Mouse (Mus musculus) kidney, postnatal 10 days (tissue): Measurements from ENCODE around the gene Card11.

Source experiments
- DNase-seq: peaks from one replicate; pipeline ENCODE4 v3.0.0; 2021; ENCODE audit warnings: mixed read lengths

Card11 gene

DNA sequence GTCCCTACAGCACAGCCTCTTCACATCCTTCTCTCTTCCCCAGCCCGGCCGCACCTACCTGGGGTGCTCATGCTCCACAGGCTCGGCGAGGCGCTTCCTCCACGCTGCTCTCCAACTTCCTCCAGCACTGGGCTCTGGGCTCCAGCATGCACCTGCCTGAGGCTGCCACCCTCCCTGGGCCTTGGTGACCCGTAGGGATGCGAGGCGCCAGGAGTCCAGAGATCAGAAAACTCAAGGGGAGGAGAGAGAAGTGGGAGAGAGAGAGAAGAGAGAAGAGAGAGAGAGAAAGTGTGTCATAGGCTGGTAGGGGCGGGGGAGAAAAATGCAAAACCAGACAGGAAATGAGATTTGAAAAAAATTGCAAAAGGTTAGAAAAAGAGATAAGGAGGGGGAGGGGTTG is at the start of gene Card11:
TSS of gene Card11 (minus strand) at position 234 of the 400 bp plus-strand sequence.
- DNase-seq: no peak

DNA sequence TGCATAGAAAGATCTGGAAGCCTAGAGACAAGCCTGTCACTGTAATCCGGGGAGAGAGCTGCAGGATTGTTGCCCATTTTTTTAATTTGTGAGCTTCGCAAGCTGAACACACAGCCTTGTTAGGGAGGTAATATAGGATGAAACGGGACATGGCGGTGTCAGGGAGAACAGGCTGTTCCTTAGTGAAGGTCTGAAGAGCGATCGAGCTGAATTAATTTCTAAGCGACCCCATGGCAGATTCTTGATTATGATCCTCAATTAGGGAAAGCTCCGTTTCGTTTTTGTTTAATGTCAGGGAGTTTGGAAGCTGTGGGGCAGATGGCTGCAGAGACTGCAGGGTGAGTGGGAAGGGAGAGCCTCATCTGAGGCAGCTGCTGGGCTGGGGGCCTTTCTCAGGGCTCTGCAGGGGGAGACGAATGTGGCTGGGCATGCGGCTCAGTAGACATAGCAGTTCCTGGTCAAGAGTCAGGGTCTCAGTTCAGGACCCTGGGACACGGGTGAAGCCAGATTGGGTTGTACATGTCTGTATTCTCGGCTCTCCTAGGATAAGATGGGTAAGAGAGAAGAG is 47.4 kb upstream of the Card11 start:
- no peak for DNase-seq

DNA sequence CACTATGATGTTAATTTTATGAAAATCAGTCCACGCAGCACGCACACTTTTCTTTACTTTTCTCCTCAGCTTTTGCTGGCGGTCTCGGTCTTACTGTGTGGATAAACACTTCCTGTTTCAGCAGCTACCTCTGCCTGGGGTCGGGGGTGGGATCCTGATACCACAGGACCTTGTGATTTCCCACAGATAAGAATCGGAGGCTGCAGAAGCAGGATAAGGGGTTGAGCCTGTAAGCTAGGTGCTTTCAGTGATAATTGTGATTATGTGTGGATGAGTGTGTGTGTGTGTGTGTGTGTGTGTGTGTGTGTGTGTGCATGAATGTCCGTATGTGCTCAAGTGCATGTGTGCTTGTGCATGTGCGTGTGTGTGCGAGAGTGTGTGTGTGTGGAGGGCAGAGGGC is 44.6 kb upstream of the Card11 start:
- DNase-seq: no peak

DNA sequence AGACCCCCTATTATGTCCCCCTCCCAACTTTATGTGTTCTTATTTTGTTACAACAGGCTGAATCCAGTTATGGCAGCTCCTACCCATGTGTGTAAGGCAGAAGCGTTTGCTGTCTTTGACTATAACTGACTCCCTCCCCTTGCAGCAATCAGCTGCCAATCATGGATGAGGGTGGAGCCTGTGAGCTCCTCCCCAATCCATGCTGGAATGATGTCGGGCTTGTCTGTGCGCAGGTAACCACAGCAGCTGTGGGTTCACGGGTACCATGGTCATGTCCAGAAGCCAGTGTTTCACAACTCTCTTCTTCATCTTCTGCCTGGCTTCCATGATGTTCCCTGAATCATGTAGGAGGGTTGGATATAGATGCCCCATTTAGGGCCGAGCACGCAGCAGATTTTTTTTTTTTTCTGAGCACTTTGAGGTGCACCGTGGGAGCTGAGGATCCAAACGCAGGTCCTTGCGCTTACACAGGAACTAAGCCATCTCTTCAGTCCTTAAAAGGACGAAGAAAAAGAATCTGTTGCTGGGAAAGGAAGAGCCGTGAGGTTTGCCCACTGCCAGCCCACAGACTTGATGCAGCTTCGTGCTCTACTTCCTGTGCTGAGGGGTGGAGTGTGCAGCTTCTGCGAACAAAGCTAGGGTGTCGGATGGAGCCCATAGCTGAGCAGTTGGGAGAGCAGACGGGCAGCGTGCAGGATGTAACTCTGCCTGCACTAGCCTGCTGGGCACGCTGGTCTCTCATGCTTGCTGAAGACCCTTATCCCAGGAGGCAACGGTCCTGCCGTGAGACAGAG is 43.5 kb upstream of the Card11 start:
- peak; percentile 9 for DNase-seq

DNA sequence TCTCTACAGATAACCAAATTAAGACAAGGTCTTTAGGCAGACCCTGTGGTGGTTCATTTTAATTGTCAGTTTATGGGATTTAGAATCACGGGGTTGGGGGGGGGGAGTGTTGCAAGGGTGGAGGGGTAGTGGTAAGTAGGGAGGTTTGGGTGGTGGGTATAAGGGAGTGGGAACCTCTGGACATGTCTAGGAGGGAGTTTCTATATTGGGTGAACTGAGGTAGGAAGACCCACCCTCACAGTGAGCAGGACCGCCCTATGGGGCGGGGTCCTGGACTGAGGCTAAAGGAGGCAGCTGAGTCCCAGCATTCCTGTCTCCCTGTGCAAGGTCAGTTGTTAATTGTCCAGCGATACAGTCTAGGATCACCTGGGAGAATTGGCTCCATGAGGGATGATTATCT is 42.0 kb upstream of the Card11 start:
- DNase-seq: no peak

DNA sequence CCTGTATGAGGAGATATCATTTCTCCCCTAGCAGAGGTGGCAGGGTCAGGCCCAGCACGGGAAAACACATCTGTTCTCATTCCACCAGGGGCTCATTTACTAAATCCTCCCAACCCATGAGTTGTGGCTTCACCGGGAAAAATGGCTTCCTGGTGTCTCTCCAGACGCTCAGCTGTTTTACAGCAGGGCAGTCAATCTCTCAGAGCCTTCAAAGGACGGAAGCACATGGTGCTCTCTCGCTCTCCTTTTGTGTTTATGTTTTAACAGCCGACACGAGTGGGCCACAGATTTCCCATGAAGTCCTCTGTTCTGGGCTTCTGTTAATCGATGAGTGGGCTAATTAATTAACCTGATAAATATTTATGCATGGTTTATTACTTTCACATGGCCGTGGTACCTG is 40.5 kb upstream of the Card11 start:
- no peak for DNase-seq

DNA sequence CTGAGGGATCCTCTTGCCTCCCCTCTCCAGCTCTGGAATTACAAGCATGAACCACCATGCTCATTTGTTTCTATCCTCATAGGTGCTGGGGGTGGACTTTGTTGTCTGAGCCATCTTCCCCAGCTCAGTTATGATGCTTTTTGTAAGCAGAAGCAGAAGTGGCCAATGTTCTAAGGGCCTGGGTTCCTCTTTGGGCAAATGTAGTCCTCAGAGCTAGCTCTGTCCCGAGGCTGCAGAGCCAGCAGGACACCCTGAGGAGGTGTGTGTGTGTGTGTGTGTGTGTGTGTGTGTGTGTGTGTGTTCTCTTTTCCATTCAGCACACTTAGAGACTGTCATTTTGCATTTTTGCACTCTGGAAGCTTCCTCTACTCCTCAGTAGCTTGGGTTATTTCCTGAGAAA is 38.0 kb upstream of the Card11 start:
- no peak for DNase-seq

DNA sequence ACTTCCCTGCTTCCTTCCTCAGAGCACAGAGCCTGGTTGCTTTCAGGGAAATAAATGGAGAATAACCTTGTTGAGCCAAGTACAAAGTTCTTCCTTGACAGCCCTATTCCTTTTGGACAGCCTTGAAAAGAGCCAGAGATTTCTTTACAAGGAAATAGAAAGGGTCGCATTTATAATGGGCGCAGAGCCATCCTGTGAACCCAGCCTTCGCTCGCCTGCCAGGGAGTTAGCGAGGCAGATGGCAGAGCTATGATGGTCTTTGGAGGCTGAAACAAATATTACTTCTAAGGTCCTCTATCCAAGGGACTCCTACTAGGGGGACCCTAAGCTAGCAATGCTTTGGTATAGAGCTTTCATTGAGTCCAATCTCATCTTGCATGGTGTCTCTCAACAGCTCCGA is 35.0 kb upstream of the Card11 start:
- DNase-seq: no peak

DNA sequence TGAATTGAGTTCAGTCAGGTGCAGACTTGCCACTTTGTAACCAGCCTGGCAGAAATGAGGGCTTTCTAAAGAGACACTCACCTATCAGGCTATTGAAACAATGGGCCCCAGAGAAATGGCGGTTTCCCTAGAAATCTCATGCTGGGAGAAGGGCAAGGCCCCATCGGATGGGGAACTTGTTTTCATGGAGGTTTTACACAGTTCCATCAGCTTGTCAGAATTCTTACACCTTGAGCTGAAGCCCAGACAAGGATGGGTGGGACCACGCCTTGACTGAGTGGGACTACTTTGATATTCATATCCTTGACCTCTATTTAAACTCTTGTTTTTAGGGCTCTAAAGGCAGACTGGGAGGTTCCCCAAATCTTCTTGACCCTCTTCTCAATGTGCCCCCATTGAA is 33.9 kb upstream of the Card11 start:
- DNase-seq: no peak

DNA sequence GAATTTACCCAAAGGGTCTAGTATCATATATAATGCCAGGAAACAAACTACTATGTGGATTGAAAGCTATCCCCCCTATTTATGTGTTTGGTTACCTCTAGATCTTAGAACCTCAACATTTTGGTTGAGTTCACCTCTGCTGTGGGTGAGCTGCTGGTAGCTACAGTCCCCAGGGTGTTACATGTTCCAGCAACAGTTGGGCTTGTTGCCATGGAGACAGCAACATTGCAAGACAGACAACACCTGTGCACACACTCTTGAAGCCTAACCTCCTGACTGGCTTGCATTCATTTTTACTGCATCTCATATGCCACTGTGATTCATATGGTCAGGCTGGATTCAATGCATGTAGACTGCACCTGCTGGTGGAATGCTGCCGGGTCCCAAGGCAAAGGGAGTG is 32.6 kb upstream of the Card11 start:
- no peak for DNase-seq

DNA sequence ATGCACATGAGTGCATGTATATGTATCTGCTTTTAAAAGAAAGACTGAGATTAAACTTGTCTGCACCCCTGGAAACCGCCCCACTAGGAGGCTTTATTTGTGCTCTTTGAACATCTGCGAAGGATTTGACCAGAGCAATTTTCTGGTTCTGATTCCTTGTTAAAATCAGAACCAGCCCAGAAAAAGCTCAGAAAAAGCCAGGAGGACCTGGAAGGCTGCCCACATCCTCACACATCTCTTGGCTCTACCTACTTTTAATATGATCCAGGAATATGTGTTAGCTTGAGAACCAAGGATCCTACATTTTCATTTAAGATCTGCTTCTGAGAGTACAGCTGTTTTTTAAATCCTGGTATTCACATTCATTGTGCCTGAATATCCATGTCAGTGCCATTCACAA is 29.0 kb upstream of the Card11 start:
- no peak for DNase-seq

DNA sequence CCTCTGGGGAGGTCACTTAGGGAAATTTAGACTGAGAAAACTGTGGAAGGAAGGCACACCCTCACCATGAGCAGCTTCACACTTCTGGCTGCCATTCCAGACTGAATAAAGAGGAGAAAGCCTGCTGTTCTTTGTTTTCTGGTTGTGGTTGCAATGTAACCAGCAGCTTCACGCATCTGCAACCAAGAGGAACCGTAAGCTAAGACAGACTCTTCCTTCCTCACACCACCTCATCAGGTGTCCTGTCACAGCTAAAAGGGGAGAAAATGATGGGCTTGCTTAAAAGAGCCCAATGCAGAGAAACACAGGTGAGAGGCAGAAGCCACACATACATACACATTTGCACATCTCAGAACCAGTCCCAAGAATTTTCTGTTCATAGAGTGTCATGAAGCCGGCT is 25.3 kb upstream of the Card11 start:
- DNase-seq: no peak

DNA sequence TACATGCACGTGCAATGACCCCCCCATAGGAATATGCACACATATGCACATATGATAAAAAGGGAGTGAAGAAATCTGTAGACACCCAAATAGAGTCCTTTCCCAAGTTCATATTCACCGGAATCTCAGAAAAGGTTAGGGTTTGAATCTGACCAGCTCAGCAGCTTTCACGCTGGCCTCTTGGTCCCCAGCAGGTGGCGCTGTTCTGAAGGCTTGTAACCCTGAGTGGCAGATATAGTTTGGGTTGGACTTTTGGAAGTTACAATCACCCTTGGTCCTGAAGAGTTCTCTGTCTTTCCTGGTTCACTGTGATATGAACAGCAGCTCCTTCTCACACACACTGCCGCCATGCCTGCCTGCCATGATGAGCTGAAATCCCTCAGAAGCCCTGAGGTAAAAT is 24.1 kb upstream of the Card11 start:
- peak; percentile 23 for DNase-seq

DNA sequence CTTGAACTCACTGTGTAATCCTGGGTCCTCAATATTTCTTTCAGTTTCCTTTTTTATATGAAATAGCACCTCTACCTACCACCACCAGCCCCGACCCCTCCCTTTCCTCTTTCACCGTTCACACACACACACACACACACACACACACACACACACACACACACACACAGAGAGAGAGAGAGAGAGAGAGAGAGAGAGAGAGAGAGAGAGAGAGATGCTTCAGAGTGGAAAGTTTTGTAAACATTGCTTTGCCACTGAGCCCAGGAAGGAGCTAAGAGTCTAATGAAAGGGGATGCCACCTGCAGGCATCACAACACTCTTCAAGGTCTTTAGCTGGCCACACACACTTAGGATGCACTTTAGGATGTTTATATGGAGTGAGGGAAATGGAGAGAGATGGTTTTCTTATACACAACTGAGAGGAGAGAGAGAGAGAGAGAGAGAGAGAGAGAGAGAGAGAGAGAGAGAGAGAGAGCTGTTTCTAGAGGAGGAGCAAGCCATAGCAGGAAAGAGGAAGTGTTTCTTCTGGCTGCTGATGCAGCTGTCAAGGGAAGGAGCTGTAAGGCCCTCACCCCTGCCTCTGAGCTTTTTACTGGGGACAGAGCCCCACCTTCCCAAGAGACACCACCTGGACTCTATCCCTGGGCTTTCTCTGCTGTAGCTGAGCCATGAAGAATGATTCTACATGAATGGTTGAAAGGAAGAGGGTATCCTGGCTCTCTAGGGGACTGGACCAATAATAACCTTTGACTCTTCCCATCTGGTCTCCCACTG is 17.7 kb upstream of the Card11 start:
- DNase-seq: no peak

DNA sequence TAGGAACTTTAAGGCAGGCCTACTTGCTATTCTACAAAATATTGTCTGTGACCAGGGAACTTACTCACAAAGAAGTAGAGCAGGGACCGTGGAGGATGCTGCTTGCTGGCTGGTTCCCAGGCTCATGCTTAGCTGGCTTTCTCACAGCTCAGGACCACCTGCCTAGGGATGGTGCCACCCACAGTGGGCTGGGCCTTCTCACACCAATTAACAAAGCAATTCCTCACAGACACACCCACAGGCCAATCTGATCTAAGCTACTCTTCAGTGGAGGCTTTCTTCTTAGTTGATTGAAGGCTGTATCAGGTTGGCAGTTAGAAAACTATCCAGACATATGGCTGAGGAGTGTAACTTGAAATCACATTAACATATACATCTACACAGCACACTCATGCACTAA is 15.7 kb upstream of the Card11 start:
- DNase-seq: no peak

DNA sequence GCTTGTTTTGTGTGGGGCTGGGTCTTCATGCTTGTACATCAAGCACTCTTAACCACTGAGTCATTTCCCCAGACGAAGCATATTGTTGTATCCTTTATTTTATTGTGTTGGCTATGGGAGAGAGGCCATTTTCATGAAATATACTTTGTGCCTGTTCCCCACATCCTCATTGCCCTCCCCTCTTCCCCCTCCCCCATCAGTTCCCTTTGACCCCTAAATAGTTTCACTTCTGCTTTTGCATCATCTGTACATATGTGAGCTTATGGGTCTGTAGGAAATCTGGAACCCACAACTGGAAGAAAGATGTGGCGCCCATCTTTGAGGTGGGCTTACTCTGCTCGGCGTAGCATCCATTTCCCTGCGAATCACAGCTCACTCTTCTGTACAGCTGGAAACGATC is 13.8 kb upstream of the Card11 start:
- DNase-seq: no peak

DNA sequence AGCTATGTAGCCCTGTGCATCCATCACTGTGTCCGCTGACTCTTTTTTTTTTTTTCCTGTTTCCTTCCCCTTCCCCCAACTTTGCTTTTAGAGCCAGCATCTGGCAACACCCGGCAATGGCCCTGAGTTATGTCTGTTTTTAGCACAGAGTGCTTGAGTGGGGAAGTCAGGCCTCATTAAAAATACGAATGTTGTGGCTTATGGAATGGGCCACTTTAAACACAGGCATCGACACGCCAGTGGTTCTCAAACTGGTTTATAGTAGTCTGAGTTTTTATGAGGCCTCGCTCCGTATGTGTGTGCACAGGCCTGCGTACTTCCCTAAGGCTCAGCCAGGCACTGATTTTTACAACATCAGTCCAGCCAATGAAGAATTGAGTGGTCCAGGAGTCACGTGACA is 13.1 kb upstream of the Card11 start:
- peak; percentile 22 for DNase-seq

DNA sequence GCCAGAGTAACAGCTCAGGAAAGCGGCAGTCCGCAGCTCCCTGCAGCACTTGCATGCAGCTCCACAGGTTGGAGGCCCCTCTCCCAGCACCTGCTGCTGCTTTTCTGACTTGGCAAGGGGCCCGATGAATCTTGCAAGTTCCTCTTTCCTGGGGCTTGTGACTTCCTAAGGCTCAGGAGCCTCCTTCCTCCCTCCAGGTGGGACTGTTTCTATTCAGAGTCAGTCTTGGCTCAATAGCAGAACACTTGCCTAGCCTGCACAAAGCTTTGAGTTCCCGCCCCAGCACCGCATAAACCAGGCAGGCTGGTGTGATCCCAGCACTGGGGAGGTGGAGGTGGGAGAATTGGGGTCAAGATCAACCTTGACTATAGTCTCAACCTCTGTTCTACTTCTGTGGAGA is 5.1 kb upstream of the Card11 start:
- DNase-seq: no peak

DNA sequence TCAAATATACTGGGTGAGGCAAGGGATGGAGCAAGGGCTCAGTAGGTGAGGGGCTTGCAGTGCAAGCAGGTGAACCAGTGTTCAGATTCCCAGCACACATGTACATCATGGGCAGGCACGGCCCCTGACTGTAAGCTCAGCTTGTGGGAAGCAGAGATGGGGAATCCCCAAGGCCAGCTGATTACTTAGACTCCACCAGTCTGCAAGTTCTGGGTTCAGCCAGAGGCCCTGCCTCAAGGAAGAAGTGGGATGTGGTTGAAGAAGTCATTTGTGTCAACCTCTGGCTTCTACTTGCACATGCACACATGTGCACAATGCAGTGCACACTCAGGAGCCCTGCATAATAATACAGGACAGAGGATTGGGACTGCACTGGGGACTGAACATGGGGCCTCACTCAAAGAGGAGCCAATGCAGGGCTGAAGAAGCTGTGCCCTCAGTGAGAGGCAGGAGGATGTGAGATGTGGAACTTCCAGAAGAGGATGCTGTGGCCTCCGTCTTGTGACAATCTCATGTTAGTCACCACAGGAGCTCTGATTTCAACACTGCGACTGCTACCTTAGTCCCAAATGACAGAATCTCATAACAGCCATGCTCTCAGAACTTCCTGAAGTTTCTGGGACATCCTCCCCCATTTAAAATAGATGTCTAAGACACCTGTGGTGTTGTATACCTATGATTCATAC is 3.8 kb upstream of the Card11 start:
- no peak for DNase-seq

DNA sequence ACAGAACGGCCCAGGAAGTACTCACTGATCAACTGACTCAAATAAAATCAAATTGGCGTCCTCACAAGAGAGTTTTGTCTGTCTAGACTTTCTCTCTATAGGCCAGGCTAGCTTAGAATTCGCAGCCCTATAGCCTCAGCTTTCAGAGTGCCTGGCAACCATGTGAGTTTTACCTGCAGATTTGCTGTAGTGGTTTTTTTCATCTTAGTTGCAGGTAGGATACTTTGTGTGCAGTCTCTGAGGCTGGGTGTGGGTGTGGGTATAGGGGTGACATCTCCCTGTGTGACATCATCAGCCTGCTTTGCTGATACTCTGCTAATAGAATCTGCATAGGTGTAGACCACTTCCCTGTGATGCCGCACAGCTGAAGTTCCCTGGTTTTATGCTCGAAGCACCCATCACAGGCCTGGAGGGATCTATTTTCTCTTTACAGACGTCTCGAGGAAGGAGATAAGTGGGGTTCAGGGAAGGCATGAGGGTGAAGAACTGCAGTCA is 1.2 kb downstream of the Card11 start:
- DNase-seq: no peak

DNA sequence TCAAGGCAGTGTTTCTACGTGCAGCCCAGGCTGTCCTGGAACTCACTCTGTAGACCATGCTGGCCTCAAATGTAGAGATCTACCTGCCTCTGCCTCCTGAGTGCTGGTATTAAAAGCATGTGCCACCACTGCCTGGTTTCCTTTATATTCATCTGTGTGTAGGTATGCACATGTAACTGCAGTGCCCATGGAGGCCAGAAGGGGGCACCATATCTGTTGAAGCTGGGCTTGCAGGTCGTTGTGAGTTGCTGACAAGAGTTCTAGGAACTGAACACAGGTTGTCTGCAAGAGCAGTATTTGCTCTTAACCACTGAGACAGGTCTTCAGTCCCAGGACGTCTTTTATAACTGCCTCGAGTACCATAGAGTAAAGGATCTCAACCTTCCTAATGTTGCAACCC is 2.6 kb downstream of the Card11 start:
- DNase-seq: peak; percentile 19

DNA sequence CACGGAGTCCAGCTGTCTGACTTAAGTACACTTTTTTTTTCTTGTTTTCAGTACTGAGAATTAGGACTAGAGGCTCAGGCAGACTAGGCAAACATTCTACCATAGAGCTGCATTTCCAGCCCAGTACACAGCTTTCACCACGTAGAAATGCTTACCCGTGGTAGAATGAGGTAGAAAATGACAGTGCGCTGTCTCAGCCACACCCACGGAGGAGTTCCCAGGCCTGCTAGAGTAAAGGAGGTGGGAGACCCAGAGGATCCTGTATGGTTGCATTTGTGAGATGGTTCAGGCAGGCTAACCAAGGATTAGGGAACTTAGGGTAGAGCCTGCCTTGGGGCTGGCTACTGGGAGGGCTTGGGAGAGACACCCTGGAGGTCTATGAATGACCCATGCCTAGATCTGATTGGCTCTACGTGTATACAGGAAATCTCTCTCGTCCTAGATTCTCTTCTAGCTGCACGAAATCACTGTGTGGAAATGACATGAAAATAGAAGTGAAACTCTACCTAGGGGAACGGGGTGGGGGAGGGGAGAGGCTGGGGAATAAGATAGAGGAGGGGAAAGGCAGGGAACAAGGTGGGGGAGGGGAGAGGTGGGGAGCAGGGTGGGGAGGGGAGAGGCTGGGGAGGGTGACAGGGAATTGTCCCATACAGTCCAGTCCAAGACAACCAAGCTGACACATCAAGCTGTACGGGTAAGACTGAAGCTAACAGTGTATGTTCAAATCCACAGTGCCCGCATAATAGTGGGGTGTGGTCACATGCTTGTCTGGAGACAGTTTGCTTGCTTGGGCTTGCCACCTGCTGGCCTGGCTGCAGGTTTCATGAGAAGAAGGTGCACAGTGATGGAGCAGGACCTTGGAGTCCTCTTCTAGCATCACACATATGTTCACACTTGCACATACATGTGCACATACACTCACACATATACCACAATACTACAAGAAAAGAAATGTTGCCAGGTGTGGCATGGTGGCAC is 8.0 kb downstream of the Card11 start:
- no peak for DNase-seq
